Mouse (Mus musculus): ENCODE data around the gene Nfkbid. TPM values are rescaled to one million over a fixed set of nuclear protein-coding genes. Genes with fewer than 3 reads are reported as not detected.

Nfkbid gene
- polyA plus RNA-seq, 1 experiment from 2014 or later: 1.7 TPM

- peaks cover 10% of the 10 kb centered on the region; the same call in 1 of the 2 replicates for H3K36me3 ChIP-seq (ENCODE audit: insufficient read depth)
- no peak for TF ChIP-seq CTCF (IDR thresholded peaks at IDR 0.05; ENCODE audit: low read depth)
- H3K27me3 ChIP-seq (ENCODE audit: insufficient read depth, low read length): no peaks in the 10 kb centered on the region
- no peak overlapping the region for H3K9ac ChIP-seq
- no peaks in the 10 kb centered on the region for H3K9me3 ChIP-seq (ENCODE audit: low read depth, low read length)
- H3K4me1 ChIP-seq (ENCODE audit: insufficient read depth): no peaks in the 10 kb centered on the region
- H3K27ac ChIP-seq (ENCODE audit: low read depth): no peak overlapping the region
- no peak for ATAC-seq (ENCODE audit: insufficient read depth)
- no peak overlapping the region for H3K4me3 ChIP-seq (ENCODE audit: low read depth, low read length)
- DNase-seq: no peak
- H3K4me2 ChIP-seq: no peak overlapping the region
Measured at GRCm38 (mm10) chr7:30429327-30429726, 7.8 kb downstream of the Nfkbid start.

GRCm38 (mm10) chr7:30430191-30430590, 8.7 kb downstream of the Nfkbid start:
- Histone ChIP-seq H3K4me3 (ENCODE audit: low read depth, low read length) (no peak overlapping the region), H3K4me1 (ENCODE audit: insufficient read depth) (no peaks in the 10 kb centered on the region), H3K9ac (no peak overlapping the region), H3K4me2 (no peak overlapping the region), H3K9me3 (ENCODE audit: low read depth, low read length) (no peaks in the 10 kb centered on the region), H3K27me3 (ENCODE audit: insufficient read depth, low read length) (no peaks in the 10 kb centered on the region), H3K36me3 (ENCODE audit: insufficient read depth) (peaks cover 10% of the 10 kb centered on the region; the same call in 1 of the 2 replicates), H3K27ac (ENCODE audit: low read depth) (no peak overlapping the region)
- no peak for TF ChIP-seq CTCF (IDR thresholded peaks at IDR 0.05; ENCODE audit: low read depth)
- 50% methylated on average over 2 of the region's 2 CpGs for WGBS
- no peak for DNase-seq
- ATAC-seq (ENCODE audit: insufficient read depth): no peak

- WGBS: 9% methylated on average over 3 of the region's 3 CpGs
- no peak for ATAC-seq (ENCODE audit: insufficient read depth)
Measured at GRCm38 (mm10) chr7:30431793-30432192, 10.3 kb downstream of the Nfkbid start.

GRCm38 (mm10) chr7:30434238-30434637, 12.7 kb downstream of the Nfkbid start:
- Histone ChIP-seq H3K4me1 (ENCODE audit: insufficient read depth) (no peaks in the 10 kb centered on the region), H3K4me2 (no peak overlapping the region), H3K9me3 (ENCODE audit: low read depth, low read length) (no peaks in the 10 kb centered on the region), H3K9ac (no peak overlapping the region), H3K27me3 (ENCODE audit: insufficient read depth, low read length) (no peaks in the 10 kb centered on the region), H3K36me3 (ENCODE audit: insufficient read depth) (no peaks in the 10 kb centered on the region), H3K4me3 (ENCODE audit: low read depth, low read length) (no peak overlapping the region), H3K27ac (ENCODE audit: low read depth) (no peak overlapping the region)
- WGBS: 3% methylated on average over 10 of the region's 10 CpGs
- peak; percentile 81 for DNase-seq
- no peak for TF ChIP-seq CTCF (IDR thresholded peaks at IDR 0.05; ENCODE audit: low read depth)
- ATAC-seq (ENCODE audit: insufficient read depth): no peak

More at GRCm38 (mm10) chr7:30431793-30432192, 10.3 kb downstream of the Nfkbid start:
- H3K9me3 ChIP-seq (ENCODE audit: low read depth, low read length): no peaks in the 10 kb centered on the region
- TF ChIP-seq CTCF (IDR thresholded peaks at IDR 0.05; ENCODE audit: low read depth): peak; percentile 59
- no peaks in the 10 kb centered on the region for H3K4me1 ChIP-seq (ENCODE audit: insufficient read depth)
- no peaks in the 10 kb centered on the region for H3K27me3 ChIP-seq (ENCODE audit: insufficient read depth, low read length)
- H3K4me3 ChIP-seq (ENCODE audit: low read depth, low read length): no peak overlapping the region
- H3K27ac ChIP-seq (ENCODE audit: low read depth): no peak overlapping the region
- H3K36me3 ChIP-seq (ENCODE audit: insufficient read depth): peaks cover 6% of the 10 kb centered on the region; the same call in 1 of the 2 replicates
- no peak overlapping the region for H3K9ac ChIP-seq
- no peak overlapping the region for H3K4me2 ChIP-seq
- peak; percentile 69 for DNase-seq

- no peak overlapping the region for H3K4me2 ChIP-seq
- TF ChIP-seq CTCF (IDR thresholded peaks at IDR 0.05; ENCODE audit: low read depth): no peak
- H3K9me3 ChIP-seq (ENCODE audit: low read depth, low read length): no peaks in the 10 kb centered on the region
- no peak overlapping the region for H3K4me3 ChIP-seq (ENCODE audit: low read depth, low read length)
- H3K36me3 ChIP-seq (ENCODE audit: insufficient read depth): no peaks in the 10 kb centered on the region
- no peak for ATAC-seq (ENCODE audit: insufficient read depth)
- no peaks in the 10 kb centered on the region for H3K4me1 ChIP-seq (ENCODE audit: insufficient read depth)
- no peak overlapping the region for H3K27ac ChIP-seq (ENCODE audit: low read depth)
- 67% methylated on average over 10 of the region's 10 CpGs for WGBS
- H3K9ac ChIP-seq: no peak overlapping the region
- no peak for DNase-seq
- H3K27me3 ChIP-seq (ENCODE audit: insufficient read depth, low read length): no peaks in the 10 kb centered on the region
Measured at GRCm38 (mm10) chr7:30434701-30435100, 13.2 kb downstream of the Nfkbid start.

- no peak for TF ChIP-seq CTCF (IDR thresholded peaks at IDR 0.05; ENCODE audit: low read depth)
- no peak for ATAC-seq (ENCODE audit: insufficient read depth)
Measured at GRCm38 (mm10) chr7:30435156-30435555, 13.6 kb downstream of the Nfkbid start.

GRCm38 (mm10) chr7:30436879-30437278, 15.3 kb downstream of the Nfkbid start:
- TF ChIP-seq CTCF (IDR thresholded peaks at IDR 0.05; ENCODE audit: low read depth): no peak
- Histone ChIP-seq H3K4me3 (ENCODE audit: low read depth, low read length) (no peak overlapping the region), H3K9me3 (ENCODE audit: low read depth, low read length) (no peaks in the 10 kb centered on the region), H3K4me1 (ENCODE audit: insufficient read depth) (no peaks in the 10 kb centered on the region), H3K27me3 (ENCODE audit: insufficient read depth, low read length) (no peaks in the 10 kb centered on the region), H3K36me3 (ENCODE audit: insufficient read depth) (no peaks in the 10 kb centered on the region), H3K4me2 (no peak overlapping the region), H3K9ac (no peak overlapping the region), H3K27ac (ENCODE audit: low read depth) (no peak overlapping the region)
- no peak for ATAC-seq (ENCODE audit: insufficient read depth)
- WGBS: 15% methylated on average over 10 of the region's 10 CpGs
- peak; percentile 7 for DNase-seq

More at GRCm38 (mm10) chr7:30435156-30435555, 13.6 kb downstream of the Nfkbid start:
- H3K9ac ChIP-seq: no peak overlapping the region
- no peaks in the 10 kb centered on the region for H3K4me1 ChIP-seq (ENCODE audit: insufficient read depth)
- no peak overlapping the region for H3K27ac ChIP-seq (ENCODE audit: low read depth)
- DNase-seq: no peak
- 33% methylated on average over 9 of the region's 9 CpGs for WGBS
- no peak overlapping the region for H3K4me3 ChIP-seq (ENCODE audit: low read depth, low read length)
- no peaks in the 10 kb centered on the region for H3K27me3 ChIP-seq (ENCODE audit: insufficient read depth, low read length)
- no peaks in the 10 kb centered on the region for H3K36me3 ChIP-seq (ENCODE audit: insufficient read depth)
- no peaks in the 10 kb centered on the region for H3K9me3 ChIP-seq (ENCODE audit: low read depth, low read length)
- H3K4me2 ChIP-seq: no peak overlapping the region

GRCm38 (mm10) chr7:30439734-30440133, 18.2 kb downstream of the Nfkbid start:
- no peak for DNase-seq
- Histone ChIP-seq H3K9me3 (ENCODE audit: low read depth, low read length) (no peaks in the 10 kb centered on the region), H3K27ac (ENCODE audit: low read depth) (no peak overlapping the region), H3K9ac (no peak overlapping the region), H3K36me3 (ENCODE audit: insufficient read depth) (no peaks in the 10 kb centered on the region), H3K4me1 (ENCODE audit: insufficient read depth) (peaks cover 9% of the 10 kb centered on the region), H3K27me3 (ENCODE audit: insufficient read depth, low read length) (0 out of 2 replicates have a peak, but pooled peaks cover 3% of the 10 kb centered on the region), H3K4me2 (no peak overlapping the region), H3K4me3 (ENCODE audit: low read depth, low read length) (no peak overlapping the region)
- no peak for ATAC-seq (ENCODE audit: insufficient read depth)
- WGBS: 80% methylated on average over 13 of the region's 13 CpGs
- TF ChIP-seq CTCF (IDR thresholded peaks at IDR 0.05; ENCODE audit: low read depth): no peak
